Mouse (Mus musculus) layer of hippocampus, adult 9-10 months (tissue): ENCODE measurements around the gene Mapk13.
"Not testable (repeated sequence)": the region's sequence is repeated elsewhere in the genome, so short reads cannot be mapped to it uniquely, and the experiment has no call there.

Source experiments
- DNase-seq: peaks from one replicate; pipeline ENCODE4 v3.0.0; 2022; ENCODE audit warnings: low spot score

Mapk13 gene

GRCm38 (mm10) chr17:28769121-28769874 is at the start of gene Mapk13:
TSS of gene Mapk13 (plus strand) at chr17:28769297.
- no peak for DNase-seq

GRCm38 (mm10) chr17:28725783-28726182 is 43.3 kb upstream of the Mapk13 start, which contains the start of gene AC170998.1:
TSS of gene AC170998.1 (plus strand) at chr17:28726083.
- no peak for DNase-seq

- not testable (repeated sequence) for DNase-seq
Observed at GRCm38 (mm10) chr17:28727511-28727910, 41.6 kb upstream of the Mapk13 start.

GRCm38 (mm10) chr17:28735317-28736105 is 33.6 kb upstream of the Mapk13 start:
- no peak for DNase-seq

GRCm38 (mm10) chr17:28736486-28736885 is 32.6 kb upstream of the Mapk13 start:
- DNase-seq: no peak

- no peak for DNase-seq
Observed at GRCm38 (mm10) chr17:28737973-28738372, 31.1 kb upstream of the Mapk13 start.

- no peak for DNase-seq
Observed at GRCm38 (mm10) chr17:28739244-28739643, 29.9 kb upstream of the Mapk13 start.

GRCm38 (mm10) chr17:28743145-28743866 is 25.8 kb upstream of the Mapk13 start:
- DNase-seq: no peak

GRCm38 (mm10) chr17:28743916-28744315 is 25.2 kb upstream of the Mapk13 start:
- DNase-seq: no peak

GRCm38 (mm10) chr17:28745773-28746172 is 23.3 kb upstream of the Mapk13 start:
- DNase-seq: no peak

- DNase-seq: no peak
Observed at GRCm38 (mm10) chr17:28748001-28748400, 21.1 kb upstream of the Mapk13 start.

- DNase-seq: no peak
Observed at GRCm38 (mm10) chr17:28750580-28750979, 18.5 kb upstream of the Mapk13 start.

- no peak for DNase-seq
Observed at GRCm38 (mm10) chr17:28756447-28756846, 12.7 kb upstream of the Mapk13 start.

GRCm38 (mm10) chr17:28757470-28757869 is 11.6 kb upstream of the Mapk13 start:
- DNase-seq: no peak

- DNase-seq: no peak
Observed at GRCm38 (mm10) chr17:28760736-28761312, 8.3 kb upstream of the Mapk13 start.

GRCm38 (mm10) chr17:28761871-28762270 is 7.2 kb upstream of the Mapk13 start:
- no peak for DNase-seq

- DNase-seq: no peak
Observed at GRCm38 (mm10) chr17:28766203-28766602, 2.9 kb upstream of the Mapk13 start.

GRCm38 (mm10) chr17:28766781-28767515 is 2.1 kb upstream of the Mapk13 start:
- no peak for DNase-seq

GRCm38 (mm10) chr17:28769875-28770421 is 851 bp downstream of the Mapk13 start:
- no peak for DNase-seq

GRCm38 (mm10) chr17:28771289-28771688 is 2.2 kb downstream of the Mapk13 start:
- DNase-seq: no peak

- DNase-seq: not testable (repeated sequence)
Observed at GRCm38 (mm10) chr17:28774303-28774702, 5.2 kb downstream of the Mapk13 start.
